Mouse (Mus musculus) hindbrain, embryonic 13.5 days (tissue): ENCODE measurements around the gene Hivep3. TPM values are rescaled to one million over a fixed set of nuclear protein-coding genes. Genes with fewer than 3 reads are reported as not detected.

Experiments
- ATAC-seq: fragments of 200-750 bp; cut with Nextera tagmentation; 2 replicates; pipeline ENCODE4 v1.8.0; 2017; ENCODE audit warnings: moderate TSS enrichment; ENCODE audit not compliant: low FRiP score
- H3K27ac ChIP-seq: fragments of 300-500 bp; sonication (generic); 2 replicates; pipeline ENCODE4 v1.5.1; 2015; ENCODE audit warnings: inconsistent platforms, mild to moderate bottlenecking, moderate library complexity
- H3K27me3 ChIP-seq: fragments of 300-500 bp; sonication (generic); 2 replicates; pipeline ENCODE4 v1.6.1; 2015; ENCODE audit warnings: mild to moderate bottlenecking, inconsistent platforms
- H3K36me3 ChIP-seq: fragments of 300-500 bp; sonication (generic); 2 replicates; pipeline ENCODE4 v1.6.1; 2015; ENCODE audit warnings: mild to moderate bottlenecking, inconsistent platforms
- H3K4me1 ChIP-seq: fragments of 300-500 bp; sonication (generic); replicated peaks from 2 replicates; pipeline ENCODE4 v1.6.1; 2015; ENCODE audit warnings: inconsistent platforms
- H3K4me2 ChIP-seq: fragments of 300-500 bp; sonication (generic); 2 replicates; pipeline ENCODE4 v1.6.1; 2015; ENCODE audit warnings: inconsistent platforms, mild to moderate bottlenecking, moderate library complexity
- H3K4me3 ChIP-seq: fragments of 300-500 bp; sonication (generic); 2 replicates; pipeline ENCODE4 v1.5.1; 2015; ENCODE audit warnings: mild to moderate bottlenecking, inconsistent platforms
- H3K9ac ChIP-seq: fragments of 300-500 bp; sonication (generic); 2 replicates; pipeline ENCODE4 v1.6.1; 2015; ENCODE audit warnings: mild to moderate bottlenecking, inconsistent platforms
- H3K9me3 ChIP-seq: fragments of 300-500 bp; sonication (generic); 2 replicates; pipeline ENCODE4 v1.6.1; 2016; ENCODE audit warnings: inconsistent platforms
- WGBS: fragments of 180-500 bp; shearing (Covaris S2); methylation state at CpG from one replicate; pipeline ENCODE4 v1.1.7; 2015; 5-methylcytosine and 5-hydroxymethylcytosine counted together
- polyA plus RNA-seq: library from polyadenylated mRNA; unstranded; fragments of >200 nt; fragmentation: Nextera tagmentation; extraction: Ambion mirVana; gene quantifications from 2 replicates; pipeline ENCODE4 v1.2.1, GENCODE M21; 2015

The Hivep3 gene
- polyA plus RNA-seq, 1 experiment from 2014 or later = 12.8 TPM

DNA sequence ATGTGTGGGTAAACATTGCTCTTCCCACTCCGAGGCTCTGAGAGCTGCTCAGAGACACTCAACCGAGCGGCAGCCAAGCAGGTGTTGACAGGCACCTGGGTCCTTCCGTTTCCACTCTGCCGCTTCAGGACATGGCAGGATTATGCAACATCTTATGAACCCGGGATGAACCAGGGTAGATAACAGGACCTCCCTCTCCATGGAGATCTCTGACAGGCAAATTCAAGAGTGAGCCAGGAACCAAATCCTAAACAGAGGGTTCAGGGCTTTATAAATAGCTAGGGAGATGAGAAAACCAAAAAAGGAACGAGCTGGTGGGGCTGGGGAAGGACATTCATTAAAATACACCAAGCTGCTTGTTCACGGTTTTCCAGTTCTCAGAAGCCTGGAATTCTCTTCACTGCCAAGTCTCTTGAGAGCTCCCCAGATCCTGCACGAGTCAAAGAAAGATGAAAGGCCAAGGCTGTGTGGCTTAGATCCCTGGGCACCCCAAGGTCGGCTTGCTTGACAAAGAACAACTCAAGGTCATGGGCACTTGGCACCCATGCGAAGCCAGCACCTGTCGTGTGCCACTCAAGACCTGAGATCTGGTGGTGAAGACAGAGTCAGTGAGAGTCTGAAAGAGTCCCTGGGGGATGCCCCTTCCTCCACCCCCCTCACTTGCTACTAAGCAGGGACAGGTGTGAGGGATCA lies 215.5 kb downstream of the Hivep3 start:
- Histone ChIP-seq H3K9ac (no peak overlapping the region), H3K27ac (no peak overlapping the region), H3K9me3 (no peaks in the 10 kb centered on the region), H3K36me3 (no peaks in the 10 kb centered on the region), H3K4me1 (peaks cover 38% of the 10 kb centered on the region), H3K4me3 (no peak overlapping the region), H3K4me2 (no peak overlapping the region), H3K27me3 (no peaks in the 10 kb centered on the region)
- 77% methylated on average over 12 of the region's 12 CpGs for WGBS
- ATAC-seq = no peak

DNA sequence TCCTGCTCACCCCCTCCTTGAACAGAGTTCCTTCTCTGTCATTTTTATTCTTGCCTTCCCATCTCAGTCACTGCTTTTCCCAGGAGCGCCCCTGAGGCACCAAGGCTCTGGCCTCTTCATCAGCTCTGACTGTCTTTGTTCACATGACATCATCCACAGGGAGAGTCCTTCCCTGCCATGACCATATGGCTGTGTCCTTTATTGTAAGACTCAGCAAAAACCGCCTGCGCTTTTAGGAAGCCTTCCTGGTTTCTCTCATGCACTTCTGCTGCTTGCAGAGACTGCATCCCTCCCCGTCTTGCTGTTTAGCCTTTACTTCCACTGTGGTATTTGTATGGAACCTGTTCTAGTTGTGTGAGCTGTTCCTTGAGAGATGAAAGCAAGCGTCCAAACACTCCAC lies 216.6 kb downstream of the Hivep3 start:
- Histone ChIP-seq H3K9me3 (no peaks in the 10 kb centered on the region), H3K9ac (no peak overlapping the region), H3K27ac (no peak overlapping the region), H3K4me3 (no peak overlapping the region), H3K27me3 (no peaks in the 10 kb centered on the region), H3K36me3 (no peaks in the 10 kb centered on the region), H3K4me2 (no peak overlapping the region), H3K4me1 (peaks cover 38% of the 10 kb centered on the region)
- WGBS = 83% methylated on average over 5 of the region's 5 CpGs
- no peak for ATAC-seq

DNA sequence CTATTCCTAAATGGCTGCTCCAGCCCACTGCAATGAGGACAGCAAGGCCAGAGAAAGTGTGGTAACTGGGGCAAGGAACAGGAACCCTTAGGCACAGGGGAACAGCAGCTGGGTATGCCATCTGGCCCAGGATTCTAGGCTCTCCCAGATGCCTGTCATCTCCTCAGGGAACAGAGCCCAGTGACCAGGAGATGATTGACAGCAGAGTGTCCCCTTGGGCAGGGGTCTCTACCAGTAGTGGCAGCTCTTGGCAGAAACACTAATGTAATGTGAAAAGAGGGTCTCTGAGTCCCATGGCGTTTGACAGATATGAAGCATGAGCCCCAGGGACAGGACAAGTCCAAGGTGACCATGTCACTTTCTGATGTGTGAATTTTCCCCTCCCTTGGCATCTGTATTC lies 217.5 kb downstream of the Hivep3 start:
- no peak overlapping the region for H3K9ac ChIP-seq
- no peak overlapping the region for H3K4me2 ChIP-seq
- H3K4me1 ChIP-seq = peaks cover 38% of the 10 kb centered on the region
- 75% methylated on average over 1 of the region's 1 CpGs for WGBS
- no peaks in the 10 kb centered on the region for H3K36me3 ChIP-seq
- no peaks in the 10 kb centered on the region for H3K9me3 ChIP-seq
- no peak overlapping the region for H3K4me3 ChIP-seq
- H3K27me3 ChIP-seq = no peaks in the 10 kb centered on the region
- no peak overlapping the region for H3K27ac ChIP-seq
- ATAC-seq = no peak

DNA sequence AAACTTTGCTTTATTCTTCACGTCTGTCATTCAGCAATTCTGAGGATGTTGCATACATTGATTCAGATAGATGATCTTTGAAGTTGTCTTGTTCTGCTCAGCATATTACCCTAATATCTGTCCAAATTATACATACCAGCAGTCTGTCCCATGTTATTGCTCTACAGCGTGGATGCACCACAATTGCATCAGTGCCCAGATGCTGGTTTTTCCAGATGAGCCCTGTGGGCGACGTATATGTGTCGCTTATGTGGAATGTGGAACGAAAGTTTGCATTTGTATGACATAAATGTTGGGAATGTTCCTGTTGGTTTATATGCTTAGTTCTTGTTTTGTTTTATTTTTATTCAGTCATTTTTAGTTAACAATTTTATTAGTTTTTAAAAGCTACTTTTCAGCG lies 221.4 kb downstream of the Hivep3 start:
- no peak overlapping the region for H3K4me2 ChIP-seq
- WGBS = 91% methylated on average over 7 of the region's 7 CpGs
- no peaks in the 10 kb centered on the region for H3K9me3 ChIP-seq
- no peak for ATAC-seq
- no peak overlapping the region for H3K9ac ChIP-seq
- peaks cover 20% of the 10 kb centered on the region for H3K4me1 ChIP-seq
- H3K36me3 ChIP-seq = no peaks in the 10 kb centered on the region
- H3K27me3 ChIP-seq = no peaks in the 10 kb centered on the region
- H3K4me3 ChIP-seq = no peak overlapping the region
- H3K27ac ChIP-seq = no peak overlapping the region

DNA sequence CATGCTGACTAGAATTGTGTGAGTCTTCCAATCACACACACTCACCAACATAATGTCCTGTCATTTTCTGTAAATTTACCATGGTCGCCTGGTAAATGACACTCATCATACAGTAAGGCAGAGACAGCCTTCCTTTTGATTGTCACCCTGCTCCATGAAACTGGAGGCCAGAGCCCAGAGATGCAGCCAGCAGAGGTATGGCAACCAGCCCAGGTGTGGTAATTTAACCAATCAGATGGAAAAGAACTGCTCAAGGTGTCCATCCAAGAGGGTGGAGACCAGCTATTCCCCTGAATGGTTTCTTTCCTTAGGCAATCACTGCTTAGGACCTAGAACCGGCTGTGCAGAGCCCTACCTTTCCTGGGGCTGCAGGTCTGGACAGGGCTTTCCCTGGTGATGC lies 224.4 kb downstream of the Hivep3 start:
- ATAC-seq = no peak
- Histone ChIP-seq H3K36me3 (no peaks in the 10 kb centered on the region), H3K27ac (no peak overlapping the region), H3K4me3 (no peak overlapping the region), H3K9ac (no peak overlapping the region), H3K27me3 (no peaks in the 10 kb centered on the region), H3K4me2 (no peak overlapping the region), H3K4me1 (peaks cover 13% of the 10 kb centered on the region), H3K9me3 (no peaks in the 10 kb centered on the region)
- WGBS = 91% methylated on average over 2 of the region's 2 CpGs

DNA sequence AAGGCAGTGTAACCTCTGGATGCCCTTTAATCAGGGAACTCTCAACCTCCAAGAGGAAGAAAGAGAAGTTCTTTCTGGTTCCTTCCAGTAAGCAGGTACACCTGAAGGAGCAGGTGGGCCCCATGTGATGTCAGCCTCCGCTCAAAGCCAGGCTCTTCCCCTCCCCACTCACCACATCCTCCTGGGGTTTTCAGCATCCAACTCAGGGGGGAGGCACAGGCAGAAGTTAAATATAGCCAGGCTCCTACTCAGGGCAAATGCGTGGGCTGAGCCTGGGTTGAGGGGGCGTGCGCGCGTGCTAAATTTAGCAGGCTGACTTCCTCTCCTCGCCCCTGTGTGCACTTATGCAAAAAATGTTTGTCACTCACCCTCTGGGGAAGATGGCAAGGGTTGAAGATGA lies 225.7 kb downstream of the Hivep3 start:
- 87% methylated on average over 7 of the region's 7 CpGs for WGBS
- H3K4me2 ChIP-seq = no peak overlapping the region
- H3K27me3 ChIP-seq = no peaks in the 10 kb centered on the region
- H3K4me1 ChIP-seq = peaks cover 7% of the 10 kb centered on the region; the same call in 1 of the 2 replicates
- no peaks in the 10 kb centered on the region for H3K36me3 ChIP-seq
- no peak overlapping the region for H3K9ac ChIP-seq
- no peaks in the 10 kb centered on the region for H3K9me3 ChIP-seq
- H3K27ac ChIP-seq = no peak overlapping the region
- H3K4me3 ChIP-seq = no peak overlapping the region
- no peak for ATAC-seq

DNA sequence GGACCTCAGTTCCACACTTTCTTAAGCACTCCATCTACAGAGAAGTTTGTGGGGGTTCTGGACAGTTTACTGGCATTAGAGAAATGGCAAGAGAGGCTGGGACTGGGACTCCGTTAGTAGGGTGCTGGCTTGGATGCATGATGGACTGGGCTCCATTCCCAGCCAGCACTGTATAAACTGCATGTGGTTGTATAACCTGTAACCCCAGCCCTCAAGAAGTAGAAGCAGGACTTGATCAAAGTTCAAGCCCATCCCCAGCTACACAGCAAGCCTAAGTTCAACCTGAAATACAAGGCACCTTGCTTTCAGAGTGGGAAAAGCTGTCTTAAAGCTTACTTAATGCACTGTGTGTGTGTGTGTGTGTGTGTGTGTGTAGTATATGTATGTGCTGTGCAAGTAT lies 226.3 kb downstream of the Hivep3 start:
- H3K36me3 ChIP-seq = no peaks in the 10 kb centered on the region
- no peaks in the 10 kb centered on the region for H3K9me3 ChIP-seq
- H3K27me3 ChIP-seq = 0 out of 2 replicates have a peak, but pooled peaks cover under 1% of the 10 kb centered on the region
- H3K4me1 ChIP-seq = peaks cover 7% of the 10 kb centered on the region; the same call in 1 of the 2 replicates
- no peak for ATAC-seq
- no peak overlapping the region for H3K4me3 ChIP-seq
- no peak overlapping the region for H3K4me2 ChIP-seq
- H3K9ac ChIP-seq = no peak overlapping the region
- 92% methylated on average over 1 of the region's 1 CpGs for WGBS
- no peak overlapping the region for H3K27ac ChIP-seq

DNA sequence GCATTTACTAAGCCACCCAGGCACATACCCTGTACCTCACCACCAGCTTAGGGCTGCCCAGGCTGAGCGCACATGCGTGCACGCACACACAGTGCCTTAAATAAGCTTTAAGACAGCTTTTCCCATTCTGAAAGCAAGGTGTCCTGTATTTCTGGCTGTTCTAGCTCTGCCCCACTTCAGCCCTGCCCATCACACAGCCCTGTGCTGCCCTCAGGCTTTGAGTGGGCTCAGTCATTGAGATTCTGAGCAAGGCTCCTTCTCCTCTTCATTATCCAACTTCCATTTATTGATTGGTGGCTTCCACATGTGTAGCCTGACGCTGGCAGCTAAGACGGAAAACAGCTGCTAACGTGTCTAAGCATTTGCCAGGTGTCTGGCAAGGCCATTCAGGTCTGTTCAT lies 226.9 kb downstream of the Hivep3 start:
- WGBS = 78% methylated on average over 6 of the region's 6 CpGs
- Histone ChIP-seq H3K9ac (no peak overlapping the region), H3K4me3 (no peak overlapping the region), H3K27me3 (0 out of 2 replicates have a peak, but pooled peaks cover 2% of the 10 kb centered on the region), H3K4me2 (no peak overlapping the region), H3K27ac (0 out of 2 replicates have a peak overlapping the region, but pooled peaks have one; percentile 12), H3K4me1 (peaks cover 7% of the 10 kb centered on the region; the same call in 1 of the 2 replicates), H3K9me3 (no peaks in the 10 kb centered on the region), H3K36me3 (no peaks in the 10 kb centered on the region)
- ATAC-seq = no peak

DNA sequence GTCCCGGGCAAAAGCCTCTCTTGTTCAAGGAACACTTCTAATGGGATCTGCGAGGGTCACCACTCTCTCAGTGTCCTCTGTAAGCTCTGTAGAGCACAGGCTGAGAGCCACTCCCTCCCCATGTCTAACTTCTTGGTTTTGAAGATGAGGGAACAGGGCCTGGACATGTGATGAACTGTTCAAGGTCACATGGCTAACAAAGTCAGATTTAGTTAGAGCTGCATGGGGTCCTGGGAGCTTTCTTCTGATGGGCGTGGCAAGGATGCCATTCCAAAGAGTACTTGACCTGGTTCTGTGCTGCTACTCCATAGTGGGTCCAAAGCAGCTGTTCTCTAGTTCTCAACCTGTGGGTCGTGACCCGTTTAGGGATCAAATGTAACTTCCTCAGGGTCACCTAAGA lies 227.6 kb downstream of the Hivep3 start:
- Histone ChIP-seq H3K9me3 (no peaks in the 10 kb centered on the region), H3K4me2 (no peak overlapping the region), H3K27me3 (0 out of 2 replicates have a peak, but pooled peaks cover 2% of the 10 kb centered on the region), H3K36me3 (no peaks in the 10 kb centered on the region), H3K4me1 (peaks cover 8% of the 10 kb centered on the region; the same call in 1 of the 2 replicates), H3K4me3 (no peak overlapping the region), H3K27ac (no peak overlapping the region), H3K9ac (no peak overlapping the region)
- ATAC-seq = no peak
- 90% methylated on average over 5 of the region's 5 CpGs for WGBS

DNA sequence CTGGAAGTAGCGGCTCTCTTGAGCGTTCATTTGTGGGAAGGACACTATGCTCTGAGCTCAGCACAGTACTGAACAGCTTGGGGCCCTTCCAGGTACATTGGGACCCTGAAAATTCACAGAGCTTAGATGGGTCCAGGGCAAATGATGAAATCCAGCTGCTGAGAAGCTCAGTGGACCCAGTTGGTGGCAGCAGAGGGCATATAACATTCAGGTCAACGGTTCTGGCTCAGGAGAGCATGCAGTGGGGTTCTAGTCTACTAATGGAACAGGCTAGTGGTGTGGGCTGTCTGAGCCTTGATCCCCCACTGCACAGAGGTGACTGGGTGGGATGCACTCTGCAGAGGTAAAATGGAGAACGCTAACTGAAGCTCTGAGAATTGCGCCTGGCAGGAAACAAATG lies 228.5 kb downstream of the Hivep3 start:
- no peak overlapping the region for H3K9ac ChIP-seq
- H3K9me3 ChIP-seq = no peaks in the 10 kb centered on the region
- H3K27ac ChIP-seq = no peak overlapping the region
- WGBS = 89% methylated on average over 5 of the region's 5 CpGs
- no peak overlapping the region for H3K4me2 ChIP-seq
- H3K4me3 ChIP-seq = no peak overlapping the region
- 0 out of 2 replicates have a peak, but pooled peaks cover 2% of the 10 kb centered on the region for H3K27me3 ChIP-seq
- H3K4me1 ChIP-seq = peaks cover 17% of the 10 kb centered on the region; the same call in 1 of the 2 replicates
- H3K36me3 ChIP-seq = no peaks in the 10 kb centered on the region
- ATAC-seq = no peak

DNA sequence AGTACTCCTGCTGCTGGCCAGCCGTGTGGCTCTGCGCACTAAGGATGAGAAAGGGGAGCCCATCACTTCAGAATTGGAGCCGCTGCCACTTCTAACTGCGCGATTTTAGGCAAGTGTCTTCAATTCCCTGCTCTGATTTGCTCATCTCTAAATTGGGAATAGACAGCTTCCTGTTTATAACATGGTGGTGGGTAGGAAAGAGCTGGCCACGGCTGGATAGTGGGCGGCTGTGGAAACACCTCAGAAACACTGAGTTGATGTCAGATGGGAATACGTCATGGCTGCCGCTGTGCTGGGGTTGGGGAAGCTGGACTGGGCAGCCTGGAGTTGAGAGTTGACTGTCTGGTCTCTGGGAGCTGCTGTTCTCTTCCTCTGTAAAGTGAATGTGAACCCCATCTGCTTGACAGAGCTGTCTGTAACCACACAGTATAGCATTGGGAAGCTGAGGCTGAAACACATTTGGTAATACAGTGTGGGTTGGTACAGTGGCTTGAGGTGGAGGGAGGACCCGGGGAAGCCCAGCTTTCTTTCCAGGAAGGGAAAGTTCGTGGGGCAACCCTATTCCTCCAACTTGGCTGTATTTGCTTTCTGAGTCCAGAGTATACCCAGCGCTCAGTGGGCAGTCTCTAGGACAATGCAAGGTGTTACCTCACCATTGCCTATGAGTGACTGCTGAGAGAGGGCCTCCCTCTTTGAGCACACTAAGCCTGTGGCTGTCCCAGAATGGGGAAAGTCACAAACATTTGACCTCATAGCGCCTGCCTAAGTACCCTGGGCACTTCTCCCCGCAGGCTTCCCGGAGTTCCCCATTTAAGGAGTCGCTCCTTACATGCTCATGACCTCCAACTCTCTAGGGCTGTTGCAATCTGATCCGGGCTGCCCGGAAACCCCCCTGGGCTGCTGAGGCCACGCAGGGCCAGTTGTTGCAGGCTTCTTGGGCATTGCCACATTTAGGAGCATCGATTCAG lies 232.8 kb downstream of the Hivep3 start:
- H3K4me3 ChIP-seq = no peak overlapping the region
- H3K27me3 ChIP-seq = 0 out of 2 replicates have a peak, but pooled peaks cover 2% of the 10 kb centered on the region
- H3K9me3 ChIP-seq = no peaks in the 10 kb centered on the region
- no peak overlapping the region for H3K27ac ChIP-seq
- H3K9ac ChIP-seq = no peak overlapping the region
- no peak overlapping the region for H3K4me2 ChIP-seq
- H3K4me1 ChIP-seq = peaks cover 46% of the 10 kb centered on the region
- 67% methylated on average over 20 of the region's 20 CpGs for WGBS
- no peaks in the 10 kb centered on the region for H3K36me3 ChIP-seq
- ATAC-seq = no peak

DNA sequence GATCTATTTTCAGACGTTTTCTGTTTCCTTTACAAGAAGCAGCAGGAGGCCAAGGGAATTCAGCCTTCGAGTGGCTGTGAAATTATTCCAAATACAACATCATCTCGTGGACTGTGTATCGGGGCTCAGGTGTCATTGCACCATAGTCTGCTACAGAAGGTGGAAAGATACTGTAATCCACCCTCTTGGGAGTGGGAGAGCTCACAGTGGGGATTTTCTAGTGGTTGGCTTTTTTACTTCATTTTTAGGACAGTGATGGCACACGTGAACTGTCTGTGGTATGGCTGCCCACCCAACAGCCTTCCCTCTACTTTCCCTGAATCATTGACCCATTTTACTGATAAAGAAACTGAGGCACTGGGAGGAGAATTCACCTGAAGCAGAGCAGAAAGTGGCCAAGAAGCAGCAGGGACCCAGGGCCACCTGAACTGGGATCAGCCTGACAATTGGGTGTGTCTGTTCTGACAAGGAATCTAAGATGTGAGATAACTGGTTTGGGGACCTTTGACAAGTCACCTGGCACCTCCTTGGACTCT lies 233.6 kb downstream of the Hivep3 start:
- ATAC-seq = no peak
- no peak overlapping the region for H3K9ac ChIP-seq
- no peaks in the 10 kb centered on the region for H3K9me3 ChIP-seq
- H3K36me3 ChIP-seq = no peaks in the 10 kb centered on the region
- no peak overlapping the region for H3K4me2 ChIP-seq
- H3K4me3 ChIP-seq = no peak overlapping the region
- H3K27me3 ChIP-seq = 0 out of 2 replicates have a peak, but pooled peaks cover 2% of the 10 kb centered on the region
- WGBS = 62% methylated on average over 5 of the region's 5 CpGs
- H3K27ac ChIP-seq = no peak overlapping the region
- H3K4me1 ChIP-seq = peaks cover 50% of the 10 kb centered on the region
